Mouse (Mus musculus) thymus, postnatal 36 days (tissue): ENCODE data around the gene Lgals4.
"Not testable (repeated sequence)": the region's sequence is repeated elsewhere in the genome, so short reads cannot be mapped to it uniquely, and the experiment has no call there.

Experiments used
- DNase-seq, 2 experiments: peaks; one replicate each; pipeline ENCODE4 v3.0.0; 2022; ENCODE audit warnings: mixed read lengths in 2 of 2

Gene Lgals4

GRCm38 (mm10) chr7:28867508-28868340 is 34.1 kb downstream of the Lgals4 start:
- peak; percentile 75 to 77 for DNase-seq

GRCm38 (mm10) chr7:28870901-28871664 is 37.4 kb downstream of the Lgals4 start:
- DNase-seq, result no peak

GRCm38 (mm10) chr7:28874565-28874964 is 40.9 kb downstream of the Lgals4 start:
- no peak for DNase-seq

GRCm38 (mm10) chr7:28876099-28876498 is 42.4 kb downstream of the Lgals4 start:
- DNase-seq, result no peak

- DNase-seq, result no peak
These were observed 43.5 kb downstream of the Lgals4 start for GRCm38 (mm10) chr7:28877155-28877554.

GRCm38 (mm10) chr7:28877856-28878255 is 44.2 kb downstream of the Lgals4 start:
- DNase-seq, result no peak

- peak; percentile 37 to 60 for DNase-seq
These were observed 46.0 kb downstream of the Lgals4 start for GRCm38 (mm10) chr7:28879606-28880005.

- no peak for DNase-seq
These were observed 46.9 kb downstream of the Lgals4 start for GRCm38 (mm10) chr7:28880554-28880953.

- peak; percentile 33 to 62 for DNase-seq
These were observed 47.5 kb downstream of the Lgals4 start, which contains the start of gene Capn12 for GRCm38 (mm10) chr7:28881199-28881598. Capn12 (plus strand) TSS chr7:28881422.

- DNase-seq, result peak in 1 of 2 experiments; percentile 39
These were observed 49.4 kb downstream of the Lgals4 start for GRCm38 (mm10) chr7:28883039-28883438.

- not testable (repeated sequence) for DNase-seq
These were observed 50.0 kb downstream of the Lgals4 start for GRCm38 (mm10) chr7:28883704-28884103.

GRCm38 (mm10) chr7:28886486-28886885 is 52.8 kb downstream of the Lgals4 start:
- DNase-seq, result no peak

- DNase-seq, result no peak
These were observed 55.1 kb downstream of the Lgals4 start for GRCm38 (mm10) chr7:28888701-28889161.
